Mouse (Mus musculus): ENCODE measurements at regions not wholly inside any gene's neighbourhood (a gene's known extent, or its start where the extent isn't known, plus 50 kb on each side); places are given as distances from the start of the nearest gene placed in this dataset.

DNA sequence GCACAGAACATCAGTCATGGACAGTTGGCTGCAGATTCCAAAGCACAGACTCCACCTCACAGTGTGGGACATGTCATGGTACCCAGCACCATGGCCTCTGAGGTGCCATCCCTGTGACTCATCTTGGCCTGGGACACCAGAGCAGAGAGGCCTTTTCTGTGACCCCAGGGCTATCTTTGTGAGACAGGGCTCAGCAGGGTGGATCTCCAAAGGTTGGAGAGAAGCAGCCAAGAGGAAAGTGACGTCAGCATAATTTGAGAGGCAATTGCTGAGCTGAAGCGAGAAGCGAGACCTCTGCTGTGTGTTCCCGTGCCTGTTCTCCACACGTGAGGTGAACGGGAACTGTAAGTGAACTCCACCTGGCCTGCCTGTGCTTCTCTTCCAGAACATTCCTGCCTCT, 88.7 kb downstream of the Cpn2 start:
- TF ChIP-seq CTCF (IDR thresholded peaks at IDR 0.05; ENCODE audit: low read depth, low read length), result no peak
- no peak for TF ChIP-seq POLR2AphosphoS5 (IDR thresholded peaks at IDR 0.05; ENCODE audit: insufficient replicate concordance, low read depth, low read length)
- no peak; the same call in 1 of the 2 replicates for TF ChIP-seq TAL1 (conservative IDR thresholded peaks at IDR 0.05; ENCODE audit: low read depth, low read length)
- no peak for TF ChIP-seq GATA2 (IDR thresholded peaks at IDR 0.05; ENCODE audit: borderline replicate concordance, low read depth, low read length)
- TF ChIP-seq GATA1 (IDR thresholded peaks at IDR 0.05; ENCODE audit: borderline replicate concordance, low read length), result no peak
